Mouse (Mus musculus) kidney, embryonic 16.5 days (tissue): ENCODE measurements around the gene Rdh16f2. TPM values are rescaled to one million over a fixed set of nuclear protein-coding genes. Genes with fewer than 3 reads are reported as not detected.
"Not testable (repeated sequence)": the region's sequence is repeated elsewhere in the genome, so short reads cannot be mapped to it uniquely, and the experiment has no call there.

Experiments
- ATAC-seq: fragments of 200-750 bp; cut with Nextera tagmentation; 2 replicates; pipeline ENCODE4 v1.8.0; 2017; ENCODE audit warnings: moderate TSS enrichment; ENCODE audit not compliant: low FRiP score, low TSS enrichment
- H3K27ac ChIP-seq: fragments of 300-500 bp; sonication (generic); 2 replicates; pipeline ENCODE4 v1.5.1; 2014; ENCODE audit warnings: low read length
- H3K27me3 ChIP-seq: fragments of 300-500 bp; sonication (generic); 2 replicates; pipeline ENCODE4 v1.6.1; 2014; ENCODE audit warnings: low read length, control low read depth, mixed read lengths; ENCODE audit not compliant: insufficient read depth
- H3K36me3 ChIP-seq: fragments of 300-500 bp; sonication (generic); 2 replicates; pipeline ENCODE4 v1.6.1; 2014; ENCODE audit warnings: low read length, control low read depth, mixed read lengths; ENCODE audit not compliant: insufficient read depth
- H3K4me1 ChIP-seq: fragments of 300-500 bp; sonication (generic); 2 replicates; pipeline ENCODE4 v1.6.1; 2014; ENCODE audit warnings: low read length, control low read depth, mixed read lengths; ENCODE audit not compliant: insufficient read depth
- H3K4me2 ChIP-seq: fragments of 300-500 bp; sonication (generic); replicated peaks from 2 replicates; pipeline ENCODE4 v1.6.1; 2014; ENCODE audit warnings: low read depth, low read length
- H3K4me3 ChIP-seq: fragments of 300-500 bp; sonication (generic); 2 replicates; pipeline ENCODE4 v1.5.1; 2014; ENCODE audit warnings: mild to moderate bottlenecking, low read length
- H3K9ac ChIP-seq: fragments of 300-500 bp; sonication (generic); replicated peaks from 2 replicates; pipeline ENCODE4 v1.6.1; 2014; ENCODE audit warnings: low read length
- H3K9me3 ChIP-seq: fragments of 300-500 bp; sonication (generic); 2 replicates; pipeline ENCODE4 v1.6.1; 2016; ENCODE audit warnings: low read length, control low read depth
- WGBS: fragments of 180-500 bp; shearing (Covaris S2); extraction: QIAGEN DNeasy Blood & Tissue Kit; methylation state at CpG from one replicate; pipeline ENCODE4 v1.1.7; 2014; 5-methylcytosine and 5-hydroxymethylcytosine counted together
- polyA plus RNA-seq: library from polyadenylated mRNA; unstranded; fragments of >200 nt; fragmentation: Nextera tagmentation; extraction: Ambion mirVana; gene quantifications from 2 replicates; pipeline ENCODE4 v1.2.1, GENCODE M21; 2015

Rdh16f2 gene
- polyA plus RNA-seq, 1 experiment from 2014 or later: 1.1 TPM

GRCm38 (mm10) chr10:127886551-127886950, 20.3 kb downstream of the Rdh16f2 start:
- no peak for ATAC-seq
- no peaks in the 10 kb centered on the region for H3K27me3 ChIP-seq
- no peaks in the 10 kb centered on the region for H3K36me3 ChIP-seq
- no peak overlapping the region for H3K27ac ChIP-seq
- H3K4me1 ChIP-seq: 0 out of 2 replicates have a peak, but pooled peaks cover 3% of the 10 kb centered on the region
- H3K4me2 ChIP-seq: no peak overlapping the region
- H3K9me3 ChIP-seq: no peaks in the 10 kb centered on the region
- no peak overlapping the region for H3K4me3 ChIP-seq
- WGBS: 50% methylated on average over 1 of the region's 1 CpGs
- H3K9ac ChIP-seq: no peak overlapping the region

GRCm38 (mm10) chr10:127886971-127887370, 20.7 kb downstream of the Rdh16f2 start:
- 79% methylated on average over 4 of the region's 4 CpGs for WGBS
- Histone ChIP-seq H3K4me3 (no peak overlapping the region), H3K9me3 (no peaks in the 10 kb centered on the region), H3K9ac (no peak overlapping the region), H3K27ac (no peak overlapping the region), H3K36me3 (no peaks in the 10 kb centered on the region), H3K4me1 (0 out of 2 replicates have a peak, but pooled peaks cover 3% of the 10 kb centered on the region), H3K27me3 (no peaks in the 10 kb centered on the region), H3K4me2 (no peak overlapping the region)
- ATAC-seq: no peak

- ATAC-seq: no peak
- no peaks in the 10 kb centered on the region for H3K36me3 ChIP-seq
Measured at GRCm38 (mm10) chr10:127888605-127889004, 22.3 kb downstream of the Rdh16f2 start, which contains the start of gene Rdh7. Rdh7 (minus strand) TSS chr10:127888817.

GRCm38 (mm10) chr10:127891481-127891880, 25.2 kb downstream of the Rdh16f2 start:
- H3K36me3 ChIP-seq: no peaks in the 10 kb centered on the region
- H3K4me1 ChIP-seq: peaks cover 9% of the 10 kb centered on the region; the same call in 1 of the 2 replicates
- ATAC-seq: no peak
- no peaks in the 10 kb centered on the region for H3K27me3 ChIP-seq
- 65% methylated on average over 1 of the region's 1 CpGs for WGBS
- H3K9me3 ChIP-seq: no peaks in the 10 kb centered on the region
- no peak overlapping the region for H3K9ac ChIP-seq
- H3K27ac ChIP-seq: no peak overlapping the region
- H3K4me3 ChIP-seq: no peak overlapping the region
- no peak overlapping the region for H3K4me2 ChIP-seq

More at GRCm38 (mm10) chr10:127888605-127889004, 22.3 kb downstream of the Rdh16f2 start, which contains the start of gene Rdh7:
- Histone ChIP-seq H3K4me1 (0 out of 2 replicates have a peak, but pooled peaks cover 5% of the 10 kb centered on the region), H3K9me3 (no peaks in the 10 kb centered on the region), H3K4me2 (no peak within 1 kb of the TSS), H3K27me3 (no peaks in the 10 kb centered on the region), H3K4me3 (no peak within 1 kb of the TSS), H3K9ac (no peak within 1 kb of the TSS), H3K27ac (no peak within 1 kb of the TSS)

GRCm38 (mm10) chr10:127893163-127894022, 27.1 kb downstream of the Rdh16f2 start:
- not testable (repeated sequence) for H3K4me2 ChIP-seq, H3K27me3 ChIP-seq, H3K4me1 ChIP-seq, H3K9ac ChIP-seq, H3K9me3 ChIP-seq, H3K4me3 ChIP-seq, H3K36me3 ChIP-seq
- peak overlapping the region; percentile 72 for H3K27ac ChIP-seq
- peak; percentile 93 for ATAC-seq
- 62% methylated on average over 5 of the region's 5 CpGs for WGBS

GRCm38 (mm10) chr10:127896705-127897104, 30.4 kb downstream of the Rdh16f2 start:
- Histone ChIP-seq H3K4me3 (no peak overlapping the region), H3K4me2 (no peak overlapping the region), H3K4me1 (peaks cover 6% of the 10 kb centered on the region; the same call in 1 of the 2 replicates), H3K9ac (no peak overlapping the region), H3K27ac (no peak overlapping the region), H3K27me3 (no peaks in the 10 kb centered on the region), H3K36me3 (no peaks in the 10 kb centered on the region), H3K9me3 (no peaks in the 10 kb centered on the region)
- WGBS: 69% methylated on average over 5 of the region's 5 CpGs
- ATAC-seq: no peak

- no peak overlapping the region for H3K27ac ChIP-seq
- H3K9ac ChIP-seq: no peak overlapping the region
- WGBS: 77% methylated on average over 3 of the region's 3 CpGs
- H3K36me3 ChIP-seq: no peaks in the 10 kb centered on the region
- ATAC-seq: no peak
- H3K4me1 ChIP-seq: peaks cover 6% of the 10 kb centered on the region; the same call in 1 of the 2 replicates
- H3K4me3 ChIP-seq: no peak overlapping the region
- H3K4me2 ChIP-seq: no peak overlapping the region
- no peaks in the 10 kb centered on the region for H3K9me3 ChIP-seq
- H3K27me3 ChIP-seq: no peaks in the 10 kb centered on the region
Measured at GRCm38 (mm10) chr10:127897506-127897905, 31.2 kb downstream of the Rdh16f2 start.

- Histone ChIP-seq H3K4me3 (no peak within 1 kb of the TSS), H3K36me3 (no peaks in the 10 kb centered on the region), H3K27me3 (no peaks in the 10 kb centered on the region), H3K4me1 (peaks cover 6% of the 10 kb centered on the region; the same call in 1 of the 2 replicates), H3K4me2 (no peak within 1 kb of the TSS), H3K9me3 (no peaks in the 10 kb centered on the region), H3K27ac (no peak within 1 kb of the TSS), H3K9ac (no peak within 1 kb of the TSS)
- WGBS: 74% methylated on average over 2 of the region's 2 CpGs
- ATAC-seq: no peak
Measured at GRCm38 (mm10) chr10:127898218-127898617, 31.9 kb downstream of the Rdh16f2 start, which contains the start of gene Sdr9c7. Sdr9c7 (plus strand) TSS chr10:127898518.

GRCm38 (mm10) chr10:127899783-127900182, 33.5 kb downstream of the Rdh16f2 start:
- H3K4me2 ChIP-seq: no peak overlapping the region
- ATAC-seq: 0 out of 2 replicates have a peak, but pooled peaks have one; percentile 57
- H3K9me3 ChIP-seq: no peaks in the 10 kb centered on the region
- H3K27ac ChIP-seq: no peak overlapping the region
- no peaks in the 10 kb centered on the region for H3K36me3 ChIP-seq
- no peak overlapping the region for H3K4me3 ChIP-seq
- H3K4me1 ChIP-seq: no peaks in the 10 kb centered on the region
- no peaks in the 10 kb centered on the region for H3K27me3 ChIP-seq
- 53% methylated on average over 5 of the region's 5 CpGs for WGBS
- no peak overlapping the region for H3K9ac ChIP-seq

- Histone ChIP-seq H3K4me3 (no peak overlapping the region), H3K9ac (no peak overlapping the region), H3K4me2 (no peak overlapping the region), H3K4me1 (no peaks in the 10 kb centered on the region), H3K27me3 (no peaks in the 10 kb centered on the region), H3K36me3 (no peaks in the 10 kb centered on the region), H3K9me3 (no peaks in the 10 kb centered on the region), H3K27ac (no peak overlapping the region)
- ATAC-seq: no peak
- 80% methylated on average over 4 of the region's 4 CpGs for whole genome bisulfite sequencing
Measured at GRCm38 (mm10) chr10:127901751-127902150, 35.5 kb downstream of the Rdh16f2 start.
